Mouse (Mus musculus) G1E (cell line): Measurements from ENCODE around the gene Ptpn4. TPM values are rescaled to one million over a fixed set of nuclear protein-coding genes. Genes with fewer than 3 reads are reported as not detected.

ENCODE experiments used
- ATAC-seq: 2 replicates; pipeline ENCODE4 v1.8.0; 2016; ENCODE audit warnings: mild to moderate bottlenecking; ENCODE audit not compliant: insufficient number of reproducible peaks, poor library complexity, low FRiP score, severe bottlenecking; ENCODE audit errors: extremely low read depth
- DNase-seq: peaks from one replicate; pipeline ENCODE4 v3.0.0; 2012; ENCODE audit warnings: low spot score
- H3K27me3 ChIP-seq: 2 replicates; pipeline ENCODE4 v1.6.1; 2012; ENCODE audit warnings: mild to moderate bottlenecking, low read length, inconsistent platforms; ENCODE audit not compliant: insufficient read depth
- H3K36me3 ChIP-seq: replicated peaks from 2 replicates; pipeline ENCODE3; 2012; ENCODE audit warnings: mild to moderate bottlenecking, inconsistent platforms
- H3K4me1 ChIP-seq: 2 replicates; pipeline ENCODE4 v1.6.1; 2012; ENCODE audit warnings: low read depth, low read length, inconsistent platforms, mixed read lengths; ENCODE audit not compliant: insufficient read depth
- H3K4me3 ChIP-seq: 2 replicates; pipeline ENCODE4 v1.5.1; 2012; ENCODE audit warnings: low read depth, mild to moderate bottlenecking, inconsistent platforms, low read length, moderate library complexity, mixed read lengths
- H3K9me3 ChIP-seq: replicated peaks from 2 replicates; pipeline ENCODE4 v1.6.1; 2012; ENCODE audit warnings: inconsistent platforms
- CTCF ChIP-seq: IDR thresholded peaks from 2 replicates; pipeline ENCODE4 v1.5.1; 2012; ENCODE audit warnings: low read depth, low read length, inconsistent platforms, mixed read lengths
- GATA1 ChIP-seq: IDR thresholded peaks from 2 replicates; pipeline ENCODE4 v1.6.1; 2012; ENCODE audit warnings: borderline replicate concordance, low read length, inconsistent platforms, mixed read lengths
- GATA2 ChIP-seq: IDR thresholded peaks from 2 replicates; pipeline ENCODE4 v1.6.1; 2012; ENCODE audit warnings: low read depth, low read length, inconsistent platforms, borderline replicate concordance
- POLR2AphosphoS5 ChIP-seq: IDR thresholded peaks from 2 replicates; pipeline ENCODE4 v1.6.1; 2012; ENCODE audit warnings: low read depth, low read length, inconsistent platforms; ENCODE audit not compliant: insufficient replicate concordance
- TAL1 ChIP-seq: conservative IDR thresholded peaks from 2 replicates; pipeline ENCODE4 v1.6.1; 2012; ENCODE audit warnings: low read depth, low read length, inconsistent platforms, mixed read lengths
- polyA plus RNA-seq: library from polyadenylated mRNA; stranded (reverse); fragments of >175 nt; gene quantifications from 2 replicates; pipeline ENCODE4 v1.2.3, GENCODE M21; 2012
- total RNA-seq, 2 experiments: library from RNA; stranded (forward) in 1 of 2; stranded (reverse) in 1 of 2; fragments of 200-1000 nt in 1 of 2; fragments of >200 nt in 1 of 2; fragmentation: Nextera tagmentation in 1 of 2; gene quantifications; 2 replicates each; pipeline ENCODE4 v1.2.3; 2014 to 2017

Ptpn4 gene
- total and polyA plus RNA-seq, 3 experiments, result 9.6 to 81.3 (median 28.4) TPM

DNA sequence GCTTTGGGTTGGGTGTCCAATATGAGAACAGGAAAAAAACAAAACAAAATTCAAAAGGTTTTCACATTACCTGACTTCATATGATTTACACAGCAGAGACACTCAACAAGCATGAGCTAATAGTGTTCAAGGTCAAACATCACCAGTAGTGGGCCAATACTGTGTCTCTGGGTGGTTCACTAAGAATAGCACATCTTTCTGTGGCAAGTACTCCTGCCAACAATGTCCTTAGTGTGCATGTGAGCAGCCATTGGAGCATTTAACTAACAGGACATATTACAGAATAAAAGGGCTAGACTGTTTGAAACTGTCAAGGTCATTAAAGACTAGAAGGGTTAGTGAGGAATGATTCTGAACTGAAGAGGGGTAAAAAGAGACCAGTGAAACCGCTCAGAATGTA, 9.3 kb downstream of the Ptpn4 start:
- Histone ChIP-seq H3K9me3 (no peaks in the 10 kb centered on the region), H3K4me3 (no peak overlapping the region), H3K36me3 (peaks cover 10% of the 10 kb centered on the region), H3K4me1 (no peaks in the 10 kb centered on the region; the same call in 1 of the 2 replicates), H3K27me3 (no peaks in the 10 kb centered on the region)
- no peak for DNase-seq
- ATAC-seq, result no peak
- TF ChIP-seq GATA2 (no peak), POLR2AphosphoS5 (no peak), CTCF (no peak), GATA1 (no peak), TAL1 (no peak)

DNA sequence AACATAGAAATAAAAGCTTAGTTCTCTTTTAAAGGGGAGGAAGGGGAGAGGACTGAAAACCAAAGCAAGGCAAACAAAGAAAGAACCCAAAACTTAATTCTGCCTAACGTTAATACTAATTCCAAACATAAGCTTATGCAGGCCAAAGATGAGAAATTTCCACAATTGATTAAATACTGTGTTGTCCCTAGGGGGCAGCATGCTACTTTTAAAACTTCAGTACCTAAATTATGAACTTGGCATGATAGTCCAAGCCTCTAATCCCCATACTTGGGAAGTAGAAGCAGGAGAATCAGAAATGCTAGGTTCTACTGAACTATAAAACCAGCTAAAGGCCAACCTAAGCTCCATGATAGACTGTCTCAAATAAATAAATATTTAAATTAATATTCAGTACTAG, 18.7 kb downstream of the Ptpn4 start:
- DNase-seq, result no peak
- no peak for ATAC-seq

DNA sequence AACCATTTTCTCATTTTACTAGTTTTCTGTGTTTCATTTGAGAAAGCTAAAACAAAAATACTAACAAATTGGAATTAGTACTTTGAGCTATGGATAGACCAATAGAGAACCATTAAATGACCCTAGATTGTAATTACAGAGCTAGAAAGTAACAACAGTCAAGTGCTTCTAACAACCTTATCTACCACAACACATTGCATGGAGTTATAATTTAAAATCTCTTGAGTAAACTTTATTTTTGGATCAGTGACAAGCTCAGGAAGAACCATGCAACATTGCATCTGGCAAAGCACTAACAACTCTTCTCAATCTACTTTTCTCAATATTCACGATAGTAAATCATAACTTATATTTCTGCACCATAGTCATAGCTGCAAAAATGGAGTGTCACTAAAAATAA, 29.7 kb downstream of the Ptpn4 start:
- no peak for ATAC-seq
- H3K36me3 ChIP-seq, result peaks cover 8% of the 10 kb centered on the region
- TF ChIP-seq GATA2 (no peak), TAL1 (no peak), GATA1 (no peak), POLR2AphosphoS5 (no peak), CTCF (no peak)

More for the DNA sequence above, 18.7 kb downstream of the Ptpn4 start:
- Histone ChIP-seq H3K27me3 (no peaks in the 10 kb centered on the region), H3K36me3 (peaks cover 15% of the 10 kb centered on the region), H3K4me3 (no peak overlapping the region), H3K4me1 (peaks cover 2% of the 10 kb centered on the region; the same call in 1 of the 2 replicates), H3K9me3 (no peaks in the 10 kb centered on the region)
- TF ChIP-seq TAL1, result no peak
- no peak for TF ChIP-seq GATA2
- no peak for TF ChIP-seq POLR2AphosphoS5
- TF ChIP-seq GATA1, result no peak
- TF ChIP-seq CTCF, result no peak

DNA sequence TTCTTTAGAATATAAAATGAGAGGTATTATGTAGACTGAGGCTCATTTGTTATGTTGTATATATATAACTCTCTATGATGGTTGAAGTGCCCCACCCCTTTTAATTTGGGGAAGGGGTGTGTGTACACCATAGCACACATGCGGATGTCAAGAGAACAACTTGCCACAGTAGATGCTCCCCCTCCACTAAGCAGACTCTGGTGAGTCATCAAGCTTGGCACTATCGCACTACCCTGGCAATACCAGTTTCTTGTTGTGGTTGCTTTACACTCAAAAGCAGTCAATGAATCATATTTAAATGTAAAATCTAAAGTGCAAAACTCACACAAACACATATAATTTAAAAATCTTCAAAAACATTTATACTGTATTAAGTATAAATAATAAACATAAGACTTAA, 31.4 kb downstream of the Ptpn4 start:
- DNase-seq (no peak), ATAC-seq (no peak)
- Histone ChIP-seq H3K36me3 (peaks cover 10% of the 10 kb centered on the region), H3K4me3 (no peak overlapping the region), H3K27me3 (no peaks in the 10 kb centered on the region), H3K4me1 (no peaks in the 10 kb centered on the region), H3K9me3 (no peaks in the 10 kb centered on the region)
- no peak for TF ChIP-seq POLR2AphosphoS5
- no peak for TF ChIP-seq TAL1
- TF ChIP-seq GATA2, result no peak
- TF ChIP-seq CTCF, result no peak
- no peak for TF ChIP-seq GATA1

More for the DNA sequence above, 29.7 kb downstream of the Ptpn4 start:
- DNase-seq, result no peak
- H3K9me3 ChIP-seq, result no peaks in the 10 kb centered on the region
- no peak overlapping the region for H3K4me3 ChIP-seq
- H3K4me1 ChIP-seq, result no peaks in the 10 kb centered on the region
- H3K27me3 ChIP-seq, result no peaks in the 10 kb centered on the region

DNA sequence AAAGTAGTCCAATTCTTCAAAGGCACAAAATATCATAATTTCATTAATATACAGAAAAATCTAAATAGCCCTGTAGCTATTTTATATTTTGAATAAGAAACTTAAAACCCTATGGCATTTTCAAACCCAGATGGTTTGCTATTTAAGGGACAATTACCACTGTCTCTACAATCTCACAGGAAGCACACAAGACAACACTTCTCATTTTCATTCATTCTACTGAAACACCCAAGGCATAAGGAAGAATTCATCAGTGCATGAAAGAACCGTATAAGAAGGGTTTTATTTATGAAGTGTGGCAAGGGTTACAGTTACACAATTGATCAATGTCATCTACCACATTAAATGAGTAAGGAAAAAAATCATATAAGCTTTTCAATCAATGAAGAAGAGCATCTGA, 32.8 kb downstream of the Ptpn4 start:
- no peak for DNase-seq
- H3K9me3 ChIP-seq, result no peaks in the 10 kb centered on the region
- no peak for ATAC-seq
- TF ChIP-seq POLR2AphosphoS5, result no peak
- no peaks in the 10 kb centered on the region for H3K27me3 ChIP-seq
- H3K4me1 ChIP-seq, result no peaks in the 10 kb centered on the region
- no peak overlapping the region for H3K4me3 ChIP-seq
- H3K36me3 ChIP-seq, result peaks cover 10% of the 10 kb centered on the region

DNA sequence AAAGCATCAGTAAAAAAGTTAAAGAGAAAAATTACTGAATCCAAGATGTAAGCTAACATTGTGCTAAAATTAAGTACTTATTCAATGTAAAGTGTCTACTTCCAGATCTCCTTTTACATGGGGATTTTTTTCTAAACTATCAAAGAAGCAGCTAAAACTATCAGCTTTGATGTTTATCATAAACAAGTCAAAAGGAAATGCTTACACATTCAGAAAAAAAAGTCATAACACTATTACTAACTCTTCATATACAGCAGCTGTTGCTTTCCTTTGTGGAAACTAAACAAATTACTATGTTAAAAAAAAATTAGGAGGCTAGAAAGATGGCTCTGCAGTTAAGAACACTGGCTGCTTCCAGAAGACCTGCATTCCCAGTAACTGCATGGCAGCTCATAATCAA, 42.2 kb downstream of the Ptpn4 start:
- ATAC-seq, result no peak
- Histone ChIP-seq H3K27me3 (no peaks in the 10 kb centered on the region), H3K36me3 (peaks cover 21% of the 10 kb centered on the region), H3K4me3 (no peak overlapping the region), H3K4me1 (no peaks in the 10 kb centered on the region), H3K9me3 (no peaks in the 10 kb centered on the region)
- no peak for DNase-seq
- no peak for TF ChIP-seq GATA2
- no peak for TF ChIP-seq TAL1
- no peak for TF ChIP-seq GATA1
- no peak for TF ChIP-seq POLR2AphosphoS5
- TF ChIP-seq CTCF, result no peak

DNA sequence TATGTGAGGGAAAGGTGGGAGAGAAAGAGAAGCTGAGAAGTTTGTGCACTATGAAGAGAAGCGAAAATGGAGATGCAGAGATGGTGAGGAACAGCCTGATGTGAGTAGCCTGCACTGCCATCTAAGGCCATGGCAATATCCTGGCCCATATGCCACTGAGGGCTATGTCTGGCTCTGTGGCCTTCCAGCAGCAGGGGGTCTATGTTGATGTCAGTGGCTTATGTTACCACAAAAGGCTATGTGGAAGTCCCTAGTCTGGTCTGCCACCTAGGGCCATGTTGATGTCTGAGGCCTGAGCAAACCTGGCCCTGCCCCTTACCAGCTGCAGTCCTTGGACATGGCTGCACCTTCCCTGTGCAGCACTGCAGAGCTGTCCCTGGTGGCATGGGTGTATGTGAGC, 43.1 kb downstream of the Ptpn4 start:
- no peak overlapping the region for H3K4me3 ChIP-seq
- no peak for ATAC-seq
- H3K9me3 ChIP-seq, result no peaks in the 10 kb centered on the region
- no peak for DNase-seq
- peaks cover 21% of the 10 kb centered on the region for H3K36me3 ChIP-seq
- no peaks in the 10 kb centered on the region for H3K27me3 ChIP-seq
- no peak for TF ChIP-seq GATA2
- no peak for TF ChIP-seq TAL1
- no peak for TF ChIP-seq CTCF
- no peak for TF ChIP-seq GATA1
- TF ChIP-seq POLR2AphosphoS5, result no peak
- H3K4me1 ChIP-seq, result no peaks in the 10 kb centered on the region
